Mouse (Mus musculus) liver, embryonic 14.5 days (tissue): Measurements from ENCODE around the gene Igf2bp3.

Source experiments
- CTCF ChIP-seq: IDR thresholded peaks from 2 replicates; pipeline ENCODE4 v1.5.1; 2016; ENCODE audit warnings: antibody characterized with exemption, low read depth, control low read depth
- EP300 ChIP-seq: IDR thresholded peaks from 2 replicates; pipeline ENCODE4 v1.6.1; 2016; ENCODE audit warnings: antibody characterized with exemption, low read depth

DNA sequence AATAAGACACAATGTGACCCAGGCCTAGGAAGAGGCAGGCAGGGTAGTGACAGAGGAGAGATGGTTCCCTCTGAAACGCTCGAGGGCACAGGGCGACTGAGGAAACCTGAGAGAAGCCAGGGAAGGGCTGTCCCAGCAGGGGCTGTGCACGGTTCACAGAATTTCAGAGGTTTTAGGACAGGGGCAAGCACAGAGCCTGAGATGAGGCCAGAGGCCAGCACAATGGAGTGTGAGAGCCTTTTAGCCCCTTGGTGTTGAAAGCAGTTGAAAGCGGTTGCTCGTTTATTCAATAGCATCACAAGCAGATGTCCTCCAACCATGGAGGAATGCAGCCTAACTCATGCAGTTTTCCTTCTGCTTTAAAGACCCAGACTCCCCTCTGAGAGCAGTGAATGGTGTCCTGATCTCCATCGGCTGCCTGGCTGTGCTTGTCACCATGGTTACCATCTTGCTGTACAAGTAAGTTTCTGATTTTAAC lies 159.5 kb downstream of the Igf2bp3 start:
- TF ChIP-seq CTCF (no peak), EP300 (no peak)
